In genomic region chr11:97568729-97569128, GRCm38 (mm10) we compare ENCODE assay signal across 8 mouse cellular contexts. TPM values are rescaled to one million over a fixed set of nuclear protein-coding genes. Genes with fewer than 3 reads are reported as not detected.
DNase-seq lines count a peak whose midpoint lies in the region; ATAC-seq lines count a peak whose summit lies in the region.

No protein-coding gene starts in this region.

- ATAC-seq in hindbrain, embryonic 14.5 days (ENCODE audit: low FRiP score): 0 out of 2 replicates have a peak, but pooled peaks have one; percentile 12

- H3K27ac ChIP-seq in hindbrain, embryonic 14.5 days: no peak overlapping the region

- no peaks in the 10 kb centered on the region for H3K27me3 ChIP-seq in hindbrain, embryonic 14.5 days (ENCODE audit: control insufficient read depth, insufficient read depth, low read length)

- no peak overlapping the region for H3K4me3 ChIP-seq in hindbrain, embryonic 14.5 days (replicated peaks; ENCODE audit: low read length)

- peak overlapping the region; percentile 11 for H3K4me2 ChIP-seq in hindbrain, embryonic 14.5 days (replicated peaks)

- peak; percentile 79 for DNase-seq in Muller cell, postnatal 12 days (ENCODE audit: inconsistent ontology term)
- DNase-seq in cerebellum, postnatal 10 days: peak; percentile 94 to 96
- peak; percentile 75 for DNase-seq in gastrocnemius, adult 18-20 months (ENCODE audit: low spot score)
- peak; percentile 87 for DNase-seq in hindbrain, embryonic 14.5 days (ENCODE audit: low spot score)
- DNase-seq in layer of hippocampus, postnatal 25 days (ENCODE audit: extremely low spot score in 1 of 2, low spot score in 1 of 2): peak; percentile 59 to 76
- DNase-seq in lung, postnatal 4 days: peak; percentile 83 to 88
- peak; percentile 91 to 92 for DNase-seq in right cerebral cortex, postnatal 10 days (ENCODE audit: low spot score in 2 of 2)
- DNase-seq in spleen, adult 12 weeks (ENCODE audit: low spot score): no peak

- H3K4me1 ChIP-seq in hindbrain, embryonic 14.5 days (replicated peaks; ENCODE audit: control insufficient read depth, insufficient read depth, low read length): peaks cover 92% of the 10 kb centered on the region

- H3K36me3 ChIP-seq in hindbrain, embryonic 14.5 days (replicated peaks; ENCODE audit: control insufficient read depth, insufficient read depth): no peaks in the 10 kb centered on the region

- 9% methylated on average over 8 of the region's 8 CpGs for WGBS in hindbrain, embryonic 14.5 days

- H3K9ac ChIP-seq in hindbrain, embryonic 14.5 days: no peak overlapping the region

- no peaks in the 10 kb centered on the region for H3K9me3 ChIP-seq in hindbrain, embryonic 14.5 days (ENCODE audit: control insufficient read depth, low read length)

RNA-seq across cellular contexts. Expression of gene Srcin1, which starts 7.3 kb away (rescaled TPM):
- 1 to 10 TPM; 1.3 to 1.9 TPM for total RNA-seq in gastrocnemius, adult 18-20 months (2021)
- polyA plus RNA-seq in hindbrain, embryonic 14.5 days (2014; fragmentation: Nextera tagmentation; extraction: Ambion mirVana): 9.1 and 11.8 TPM in 2 replicates
- 100 to 1,000 TPM; 260 to 270 TPM for total RNA-seq in layer of hippocampus, postnatal 25 days (2021)

Comparison
In these comparisons a context has a peak if more than half of its experiments do, and no peak if none do; other contexts are left out.
1. RNA of gene Srcin1, which starts 7.3 kb away (total RNA-seq): 260 to 270 TPM in layer of hippocampus, postnatal 25 days; 1.3 to 1.9 TPM in gastrocnemius, adult 18-20 months; every median in the first group is over 10 times any median in the second.